Mouse (Mus musculus) thymus, postnatal 36 days (tissue): ENCODE results near the gene Cers6.
A peak's percentile ranks its signal among the peaks of the same experiment; 100 is the strongest.

Experiments used
- DNase-seq, 2 experiments: peaks; one replicate each; pipeline ENCODE4 v3.0.0; 2022; ENCODE audit warnings: mixed read lengths in 2 of 2

The Cers6 gene

DNA sequence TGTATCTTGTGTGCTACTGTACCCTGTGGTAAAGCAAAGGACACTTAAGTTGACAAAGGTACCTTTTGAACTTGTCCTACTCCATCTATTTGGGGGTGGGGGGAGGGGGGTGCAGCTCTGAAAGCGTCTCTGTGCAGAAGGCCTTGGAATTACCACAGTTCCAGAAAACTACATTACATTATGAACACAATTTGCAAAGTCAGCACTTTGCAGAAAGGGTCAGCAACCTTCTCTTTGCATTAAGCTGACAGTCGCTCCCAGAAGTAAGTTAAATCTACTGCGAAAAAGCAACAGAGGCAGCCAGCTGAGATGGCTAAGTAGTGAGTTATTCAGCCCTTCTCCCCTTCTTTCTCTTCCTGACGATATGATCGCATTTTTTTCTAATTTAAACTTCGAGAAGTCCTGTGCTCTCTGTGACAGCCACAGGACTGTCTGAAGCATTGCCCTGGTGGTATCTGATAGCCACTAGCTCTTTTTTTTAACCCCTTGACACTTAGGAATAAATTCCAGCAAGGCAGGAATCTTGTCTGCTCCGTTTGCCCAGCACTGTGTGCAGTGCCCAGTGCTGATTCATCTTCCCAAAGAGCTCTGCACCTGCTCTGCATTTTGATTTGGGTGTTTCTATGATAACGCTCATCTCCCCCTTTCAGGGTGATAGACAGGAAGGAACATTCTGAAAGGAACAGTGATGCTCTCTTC, 221.4 kb downstream of the Cers6 start:
- no peak for DNase-seq

DNA sequence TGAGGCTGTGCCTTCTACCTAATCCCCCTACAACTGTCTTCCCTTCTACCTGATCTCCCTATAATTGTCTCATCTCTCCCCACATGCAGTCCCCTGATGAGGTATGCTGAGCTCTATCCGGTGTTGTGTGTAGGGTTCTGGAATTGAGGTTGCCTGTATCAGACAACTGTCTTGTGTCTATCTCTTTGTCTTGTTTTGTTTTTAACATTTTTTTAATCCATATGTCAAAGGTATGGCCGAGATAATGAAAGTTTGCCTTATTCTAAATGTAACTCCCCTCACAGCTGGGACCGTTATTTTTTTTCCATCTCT, 221.9 kb downstream of the Cers6 start:
- no peak for DNase-seq

GRCm38 (mm10) chr2:69084416-69084815, 223.2 kb downstream of the Cers6 start:
- no peak for DNase-seq

- no peak for DNase-seq
Measured at GRCm38 (mm10) chr2:69086505-69087260, 225.4 kb downstream of the Cers6 start.

DNA sequence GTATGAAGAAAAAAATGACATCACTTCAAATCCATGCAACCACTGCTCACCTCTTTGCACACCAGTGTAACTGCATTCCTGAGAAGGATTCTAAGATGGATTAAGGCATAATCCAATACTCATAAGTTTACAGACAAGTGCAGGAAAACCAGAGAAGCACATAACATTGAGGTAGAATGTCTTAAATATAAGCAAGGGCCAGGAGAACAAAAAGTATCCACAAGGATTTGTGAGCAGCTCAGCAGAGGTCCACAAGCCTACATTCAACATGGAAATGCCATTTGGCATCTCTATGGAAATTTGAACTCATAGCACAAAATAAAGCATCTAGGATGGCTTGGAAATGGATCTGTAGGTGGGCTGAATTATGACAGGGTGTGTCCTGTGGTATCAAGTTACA, 234.6 kb downstream of the Cers6 start:
- DNase-seq = no peak

DNA sequence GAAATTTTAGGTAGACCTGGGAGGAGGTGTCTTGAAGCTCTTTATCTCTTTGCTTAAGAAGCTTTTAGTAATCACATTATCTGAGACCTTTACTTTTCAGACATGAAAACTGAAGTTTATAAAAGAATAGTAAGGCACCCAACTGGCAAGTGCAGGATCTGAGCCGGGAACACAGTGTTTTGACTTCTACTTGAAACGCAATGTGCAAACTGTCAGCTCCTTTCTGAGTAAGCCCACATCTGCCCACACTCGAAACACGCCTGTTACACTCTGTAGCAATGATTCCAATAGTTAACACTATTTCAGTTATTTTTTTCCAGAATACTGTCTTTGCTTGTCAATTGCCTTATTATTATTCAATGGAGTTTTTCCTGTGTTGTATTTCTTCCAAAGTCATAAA, 235.6 kb downstream of the Cers6 start:
- no peak for DNase-seq

DNA sequence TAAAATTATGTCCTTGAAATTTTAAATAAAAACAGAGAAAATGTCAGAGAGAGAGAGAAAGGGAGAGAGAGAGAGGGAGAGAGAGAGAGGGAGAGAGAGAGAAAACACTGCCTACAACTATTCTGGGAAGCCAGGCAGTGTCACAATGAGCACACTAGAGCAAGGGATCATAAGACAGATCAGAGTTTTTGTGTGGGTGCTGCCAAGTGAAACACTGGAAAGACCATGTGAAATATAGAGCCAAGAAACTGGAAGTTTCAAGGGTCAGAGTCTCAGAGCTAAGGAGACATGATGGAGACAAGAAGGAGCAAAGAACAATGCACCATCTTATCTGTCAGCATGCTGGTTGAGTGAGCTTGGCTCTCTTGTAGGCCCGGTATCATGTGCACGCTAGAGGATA, 236.3 kb downstream of the Cers6 start:
- no peak for DNase-seq

DNA sequence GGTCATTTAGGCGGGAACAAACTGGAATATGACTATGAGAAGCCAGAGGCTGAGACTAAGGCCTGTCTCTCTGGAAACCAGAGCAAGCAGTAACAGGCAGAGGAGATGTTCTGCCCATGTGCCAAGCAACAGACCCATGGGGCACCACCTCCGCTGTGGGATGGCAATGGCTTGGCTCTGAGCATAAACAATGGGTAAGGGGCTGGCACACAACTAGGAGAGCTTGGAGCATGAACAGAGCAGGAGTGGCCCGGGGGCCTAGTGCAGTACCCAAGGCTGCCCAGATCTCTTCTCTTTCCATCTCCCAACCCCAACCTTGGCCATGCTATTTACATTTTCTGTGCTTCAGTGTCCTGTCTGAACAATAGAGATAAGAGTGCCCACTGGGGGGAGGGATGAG, 237.5 kb downstream of the Cers6 start:
- DNase-seq = no peak

- DNase-seq = no peak
Measured at GRCm38 (mm10) chr2:69099147-69099546, 237.9 kb downstream of the Cers6 start.

- DNase-seq = peak; percentile 14 to 27
Measured at GRCm38 (mm10) chr2:69100706-69101105, 239.5 kb downstream of the Cers6 start.

GRCm38 (mm10) chr2:69103526-69103925, 242.3 kb downstream of the Cers6 start:
- DNase-seq = no peak

DNA sequence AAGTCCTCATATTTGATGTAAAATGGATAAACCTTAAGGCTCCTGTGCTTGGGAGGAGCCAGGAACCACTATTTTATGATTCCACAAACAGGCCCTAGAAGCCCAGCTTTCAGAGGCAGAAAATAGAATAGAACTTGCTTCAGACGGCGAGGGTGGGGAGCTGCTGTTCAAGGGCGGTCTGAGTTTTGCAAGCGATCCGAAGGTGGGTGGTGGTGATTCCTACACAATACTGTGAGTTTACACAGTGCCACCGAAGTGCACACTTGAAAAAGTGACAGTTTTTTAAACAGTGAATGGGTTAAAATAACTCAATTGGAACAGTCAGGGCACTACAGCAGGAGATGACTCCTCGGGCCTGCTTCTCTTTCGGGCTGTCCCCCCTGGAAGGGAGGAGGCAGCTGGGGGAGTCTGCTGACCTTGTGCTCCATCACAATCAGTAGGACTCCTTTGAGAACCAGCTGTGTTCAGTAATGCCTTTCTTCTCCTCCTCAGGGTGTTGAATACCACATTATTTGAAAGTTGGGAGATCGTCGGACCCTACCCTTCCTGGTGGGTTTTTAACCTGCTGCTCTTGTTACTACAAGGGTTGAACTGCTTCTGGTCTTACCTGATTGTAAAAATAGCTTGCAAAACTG, 243.4 kb downstream of the Cers6 start:
- no peak for DNase-seq

DNA sequence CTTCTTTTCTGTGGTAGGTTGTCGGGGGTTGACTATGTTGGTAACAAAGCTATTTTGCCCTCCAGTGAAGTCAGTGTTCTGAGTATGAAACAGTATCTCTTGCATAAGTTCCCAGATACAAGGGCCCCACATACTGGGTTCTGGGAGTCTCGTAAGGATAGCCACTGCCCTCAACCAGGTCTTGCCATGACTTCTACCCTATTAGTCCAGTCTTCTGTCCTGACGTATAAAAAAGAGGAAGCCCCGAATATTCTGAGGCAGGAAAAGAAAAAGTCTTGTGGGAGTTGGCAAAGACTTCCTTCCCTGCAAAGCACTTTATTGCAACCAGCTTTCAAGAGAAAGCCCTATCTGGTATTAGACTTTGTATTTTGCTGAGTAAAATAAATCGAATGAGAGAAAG, 248.0 kb downstream of the Cers6 start:
- no peak for DNase-seq

DNA sequence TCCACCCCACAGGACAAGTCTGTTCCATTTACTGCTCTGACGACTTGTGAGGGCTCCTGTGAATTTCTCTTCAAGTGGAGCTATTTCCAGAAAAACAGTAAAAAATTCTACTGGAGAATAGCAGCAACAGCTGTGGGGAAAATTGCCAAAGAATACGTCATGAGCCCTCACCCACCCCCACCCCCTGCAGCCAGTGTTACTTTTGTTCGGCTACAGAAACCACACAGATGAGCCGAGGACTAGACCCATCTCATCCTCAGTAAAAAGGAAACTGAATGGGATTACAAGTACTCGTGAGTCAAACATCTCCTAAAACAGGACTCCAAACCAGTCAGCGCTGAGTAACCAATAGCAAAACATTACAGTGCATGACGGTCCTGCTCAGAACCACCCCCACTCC, 248.5 kb downstream of the Cers6 start:
- DNase-seq = no peak

GRCm38 (mm10) chr2:69112609-69113008, 251.4 kb downstream of the Cers6 start:
- no peak for DNase-seq

DNA sequence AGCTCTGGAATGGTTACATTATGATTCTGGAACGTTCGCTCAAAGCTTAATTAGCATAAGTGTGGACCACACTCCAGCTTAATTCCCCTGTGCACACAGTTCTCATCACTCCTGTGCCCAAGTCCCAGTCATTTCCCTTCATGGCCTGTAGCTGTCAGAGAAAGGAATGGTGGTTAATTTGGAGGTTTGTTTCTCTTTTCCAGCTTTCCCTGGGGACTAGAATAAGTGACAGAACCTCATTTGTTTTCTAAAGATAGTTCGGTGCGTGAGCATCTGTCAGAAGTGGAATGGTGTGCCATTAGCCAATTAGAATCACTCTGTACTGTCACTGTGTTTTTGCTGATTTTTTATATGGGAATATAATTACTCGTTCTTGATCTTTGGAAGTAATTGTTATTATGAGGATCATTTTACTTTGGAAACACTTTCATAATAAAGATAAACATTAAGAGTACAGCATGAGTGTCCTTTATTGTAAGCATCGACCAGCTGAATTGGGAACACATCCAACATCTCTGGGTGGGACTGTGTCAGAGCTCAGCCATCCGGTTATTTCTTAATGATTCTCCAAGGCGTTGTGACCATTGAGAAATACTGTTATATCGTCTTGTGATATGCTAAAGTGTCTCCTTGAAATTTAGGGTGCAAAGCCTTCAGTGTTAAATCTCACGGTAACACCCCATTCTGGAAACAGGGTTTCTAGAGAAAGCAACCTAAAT, 252.7 kb downstream of the Cers6 start:
- no peak for DNase-seq

DNA sequence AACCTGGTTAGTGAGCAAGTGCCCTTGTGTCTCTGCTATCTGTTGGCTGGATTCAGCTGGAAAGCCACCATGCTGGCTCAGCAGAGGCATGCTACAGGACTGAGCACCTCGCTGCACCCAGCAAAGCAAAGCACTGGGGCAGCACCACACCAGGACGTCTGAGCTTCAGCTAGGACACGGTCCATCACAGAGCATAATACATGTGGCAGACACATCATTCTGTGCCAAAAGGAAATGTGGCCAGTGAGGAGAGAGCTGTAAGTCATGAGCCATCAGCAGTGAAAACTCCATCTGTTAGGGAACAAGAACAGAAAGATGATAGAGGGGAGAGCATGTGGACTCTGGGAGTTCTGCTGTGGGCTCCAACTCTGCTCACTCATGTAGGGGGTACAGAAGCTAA, 254.7 kb downstream of the Cers6 start:
- DNase-seq = no peak

DNA sequence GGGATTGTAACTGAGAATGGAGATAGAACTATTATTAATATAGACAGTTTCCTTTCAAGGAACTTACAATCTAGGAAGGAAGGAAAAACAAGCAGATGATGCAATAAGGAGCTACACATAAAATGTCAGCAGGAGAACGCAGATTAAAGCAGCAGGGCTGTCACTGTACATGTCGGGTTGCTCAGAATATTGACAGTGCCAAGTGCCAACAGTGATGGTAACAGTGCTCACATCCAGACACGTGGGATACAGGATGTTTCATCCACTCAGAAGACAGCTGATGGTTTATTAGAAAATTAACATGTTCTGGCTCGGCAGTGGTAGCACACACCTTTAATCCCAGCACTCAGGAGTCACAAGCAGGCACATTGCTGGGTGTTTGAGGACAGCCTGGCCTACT, 255.5 kb downstream of the Cers6 start:
- DNase-seq = no peak

GRCm38 (mm10) chr2:69118994-69119393, 257.8 kb downstream of the Cers6 start:
- no peak for DNase-seq

DNA sequence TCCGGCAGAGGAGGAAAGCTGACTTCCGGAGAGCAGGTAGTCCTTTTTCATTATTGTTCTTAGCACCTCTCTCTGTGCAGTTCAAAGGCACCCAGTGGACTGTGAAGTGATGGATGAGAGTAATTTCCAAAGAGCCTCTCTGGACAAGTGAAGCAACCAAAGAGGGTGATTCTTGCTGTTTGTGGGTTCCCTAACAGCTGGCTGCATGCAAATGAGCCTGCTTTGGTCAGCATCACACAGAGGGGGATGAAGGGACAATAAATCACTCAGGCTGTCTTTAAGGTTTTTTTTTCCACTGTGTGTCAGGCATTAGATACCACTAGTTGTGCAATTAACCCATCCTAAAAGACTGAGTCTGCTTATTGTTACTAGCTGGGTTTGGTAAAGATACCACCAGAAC, 258.5 kb downstream of the Cers6 start:
- DNase-seq = no peak

DNA sequence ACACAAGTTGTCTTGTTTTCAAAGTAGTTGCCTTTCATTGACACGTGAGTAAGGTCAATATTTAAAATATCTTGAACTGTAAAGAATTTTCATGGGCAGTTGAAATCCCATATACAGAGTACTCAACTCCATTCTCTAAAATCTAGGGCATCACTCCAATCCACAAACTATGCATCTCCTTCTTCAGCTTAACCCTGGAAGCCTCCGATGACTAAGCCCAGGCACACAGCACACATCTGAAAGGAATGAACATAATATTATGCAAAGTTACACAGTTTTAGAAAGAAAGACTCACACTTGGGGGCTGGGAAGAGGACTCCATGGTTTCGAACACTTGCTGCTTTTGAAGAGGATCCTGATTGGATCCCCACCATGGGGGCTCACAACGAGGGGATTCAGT, 260.4 kb downstream of the Cers6 start:
- DNase-seq = no peak

- DNase-seq = no peak
Measured at GRCm38 (mm10) chr2:69125425-69125824, 264.2 kb downstream of the Cers6 start.

GRCm38 (mm10) chr2:69128321-69128720, 267.1 kb downstream of the Cers6 start:
- no peak for DNase-seq

- DNase-seq = no peak
Measured at GRCm38 (mm10) chr2:69128921-69129395, 267.7 kb downstream of the Cers6 start.
